Mouse (Mus musculus) spleen, adult 2 months (tissue): ENCODE results near the gene Ccdc162.

Experiments used
- CTCF ChIP-seq: fragments of 200-500 bp; IDR thresholded peaks from 2 replicates; pipeline ENCODE4 v1.5.1; 2011; ENCODE audit warnings: mild to moderate bottlenecking, inconsistent platforms; ENCODE audit not compliant: insufficient read depth, insufficient read length, insufficient replicate concordance; ENCODE audit errors: extremely low read depth
- POLR2A ChIP-seq: fragments of 200-500 bp; IDR thresholded peaks from 2 replicates; pipeline ENCODE4 v1.6.1; 2011; ENCODE audit warnings: low read depth, low read length, inconsistent platforms

- TF ChIP-seq CTCF (no peak), POLR2A (no peak; the same call in 1 of the 2 replicates)
Measured at GRCm38 (mm10) chr10:41595550-41595949, 120.9 kb downstream of the Ccdc162 start.
